Comparison of ENCODE assay signal across 8 mouse cellular contexts in genomic region chr7:3707027-3707426, GRCm38 (mm10). TPM values are rescaled to one million over a fixed set of nuclear protein-coding genes. Genes with fewer than 3 reads are reported as not detected.
DNase-seq lines count a peak whose midpoint lies in the region; ATAC-seq and TF ChIP-seq lines count a peak whose summit lies in the region.

No protein-coding gene starts in this region.

- H3K4me3 ChIP-seq in kidney, adult 2 months (ENCODE audit: insufficient read depth, low read depth, low read length): no peak overlapping the region
- H3K4me3 ChIP-seq in MEL (ENCODE audit: control insufficient read depth in 1 of 2, insufficient read depth in 1 of 2, low read depth in 2 of 2, low read length in 2 of 2): no peak overlapping the region
- no peak overlapping the region for H3K4me3 ChIP-seq in hindbrain, embryonic 12.5 days

- ATAC-seq in hindbrain, embryonic 12.5 days (ENCODE audit: low FRiP score): no peak
- peak; percentile 43 for ATAC-seq in megakaryocyte-erythroid progenitor cell, adult 5-6 weeks (replicated peaks; ENCODE audit: low FRiP score, low TSS enrichment, poor library complexity, severe bottlenecking)

- H3K36me3 ChIP-seq in kidney, adult 2 months (ENCODE audit: control insufficient read depth, insufficient read depth, low read length): peaks cover 7% of the 10 kb centered on the region
- peaks cover 6 to 18% of the 10 kb centered on the region in 2 experiments for H3K36me3 ChIP-seq in MEL (ENCODE audit: control insufficient read depth in 1 of 2, insufficient read depth in 2 of 2, low read length in 2 of 2)
- peaks cover 17% of the 10 kb centered on the region for H3K36me3 ChIP-seq in hindbrain, embryonic 12.5 days

- intact Hi-C loops in left cerebral cortex, postnatal 10 days (cut with DNase I): loop anchor here (10.0 kb wide), 1 partner anchor 728 kb away; no protein-coding TSS in a partner anchor

- no peak overlapping the region for H3K27ac ChIP-seq in kidney, adult 2 months (ENCODE audit: insufficient read depth, low read depth, low read length)
- peak overlapping the region; percentile 98 for H3K27ac ChIP-seq in MEL (ENCODE audit: control insufficient read depth, low read depth, low read length)
- H3K27ac ChIP-seq in hindbrain, embryonic 12.5 days: no peak overlapping the region

- TF ChIP-seq CTCF in kidney, adult 2 months (conservative IDR thresholded peaks at IDR 0.05; ENCODE audit: insufficient read depth, insufficient read length, low read depth, low read length): no peak
- TF ChIP-seq CTCF in MEL (IDR thresholded peaks at IDR 0.05 in 2 of 3, conservative IDR thresholded peaks at IDR 0.05 in 1 of 3; ENCODE audit: control insufficient read depth in 1 of 3, insufficient read depth in 1 of 3, low read depth in 2 of 3, low read length in 3 of 3, poor library complexity in 1 of 3, severe bottlenecking in 1 of 3): no peak

- H3K9me3 ChIP-seq in MEL (replicated peaks; ENCODE audit: insufficient read depth, low read length): no peaks in the 10 kb centered on the region
- H3K9me3 ChIP-seq in hindbrain, embryonic 12.5 days (replicated peaks): no peaks in the 10 kb centered on the region

- WGBS in kidney, adult 2 months: 70% methylated on average over 4 of the region's 4 CpGs
- 74% methylated on average over 4 of the region's 4 CpGs for WGBS in hindbrain, embryonic 12.5 days

- no peak overlapping the region for H3K9ac ChIP-seq in MEL (ENCODE audit: control insufficient read depth, low read depth, low read length, poor library complexity, severe bottlenecking)
- H3K9ac ChIP-seq in hindbrain, embryonic 12.5 days: no peak overlapping the region

- peaks cover 28% of the 10 kb centered on the region for H3K79me2 ChIP-seq in MEL (ENCODE audit: control insufficient read depth, insufficient read depth, low read length, poor library complexity)

- H3K4me1 ChIP-seq in kidney, adult 2 months (ENCODE audit: control insufficient read depth, insufficient read depth, low read length): no peaks in the 10 kb centered on the region
- H3K4me1 ChIP-seq in MEL (ENCODE audit: control insufficient read depth in 1 of 2, insufficient read depth in 2 of 2, low read length in 2 of 2): peaks cover 0 to 8% of the 10 kb centered on the region in 2 experiments; a peak in 1 of 4 replicates
- peaks cover 15% of the 10 kb centered on the region for H3K4me1 ChIP-seq in hindbrain, embryonic 12.5 days

- 0 out of 2 replicates have a peak overlapping the region, but pooled peaks have one; percentile 91 for H3K4me2 ChIP-seq in hindbrain, embryonic 12.5 days (replicated peaks)

- no peak for TF ChIP-seq RAD21 in MEL (IDR thresholded peaks at IDR 0.05; ENCODE audit: low read depth, low read length)

- peak; percentile 82 to 91 for TF ChIP-seq EP300 in MEL (IDR thresholded peaks at IDR 0.05; ENCODE audit: low read depth in 1 of 2, low read length in 2 of 2)

- no peaks in the 10 kb centered on the region for H3K27me3 ChIP-seq in kidney, adult 2 months (replicated peaks; ENCODE audit: control insufficient read depth, insufficient read depth, low read length)
- H3K27me3 ChIP-seq in MEL (ENCODE audit: control insufficient read depth in 1 of 2, insufficient read depth in 2 of 2, low read length in 2 of 2): no peaks in the 10 kb centered on the region
- no peaks in the 10 kb centered on the region for H3K27me3 ChIP-seq in hindbrain, embryonic 12.5 days

- no peak for TF ChIP-seq POLR2A in kidney, adult 2 months (IDR thresholded peaks at IDR 0.05; ENCODE audit: low read depth, low read length)
- TF ChIP-seq POLR2A in MEL (IDR thresholded peaks at IDR 0.05; ENCODE audit: control insufficient read depth in 1 of 2, insufficient read depth in 1 of 2, low read depth in 1 of 2, low read length in 2 of 2, poor library complexity in 1 of 2): peak in 1 of 2 experiments; percentile 66; a peak in 2 of 4 replicates

- peak; percentile 21 for DNase-seq in kidney, adult 2 months
- no peak for DNase-seq in kidney, postnatal 36 days
- peak; percentile 96 for DNase-seq in MEL (ENCODE audit: low read depth, low spot score)
- DNase-seq in left cerebral cortex, postnatal 10 days (ENCODE audit: extremely low spot score in 1 of 2, low spot score in 2 of 2): no peak
- no peak for DNase-seq in thymus, postnatal 10 days (ENCODE audit: low spot score in 2 of 2)
- no peak for DNase-seq in testis, postnatal 14 days (ENCODE audit: low spot score)

TF ChIP-seq in MEL, 35 proteins besides CTCF, POLR2A, EP300 and RAD21 (continues in another document):
- TF ChIP-seq MEF2A (IDR thresholded peaks at IDR 0.05; ENCODE audit: extremely low read depth, insufficient replicate concordance, low read depth, low read length, poor library complexity, severe bottlenecking) (peak; percentile 65; the same call in 1 of the 2 replicates), TBP (IDR thresholded peaks at IDR 0.05; ENCODE audit: low read depth, low read length) (peak; percentile 79), NELFE (IDR thresholded peaks at IDR 0.05; ENCODE audit: low read depth, low read length) (peak; percentile 33), ZNF384 (IDR thresholded peaks at IDR 0.05; ENCODE audit: low read depth, low read length) (no peak), SMC3 (IDR thresholded peaks at IDR 0.05; ENCODE audit: low read depth, low read length) (peak; percentile 33; the same call in 1 of the 2 replicates), UBTF (IDR thresholded peaks at IDR 0.05; ENCODE audit: borderline replicate concordance, insufficient read depth, low read depth, low read length) (no peak), BHLHE40 (IDR thresholded peaks at IDR 0.05; ENCODE audit: borderline replicate concordance, low read depth, low read length) (peak; percentile 86), SIN3A (IDR thresholded peaks at IDR 0.05; ENCODE audit: low read length) (peak; percentile 81), GABPA (IDR thresholded peaks at IDR 0.05; ENCODE audit: low read depth, low read length) (no peak), JUND (IDR thresholded peaks at IDR 0.05; ENCODE audit: low read depth, low read length) (no peak), MYC (IDR thresholded peaks at IDR 0.05; ENCODE audit: low read depth, low read length) (peak; percentile 82; the same call in 1 of the 2 replicates), GATA1 (IDR thresholded peaks at IDR 0.05; ENCODE audit: low read depth, low read length) (no peak), MXI1 (IDR thresholded peaks at IDR 0.05; ENCODE audit: low read depth, low read length) (peak; percentile 88), TCF12 (IDR thresholded peaks at IDR 0.05; ENCODE audit: low read depth, low read length) (peak; percentile 68; the same call in 1 of the 2 replicates)

RNA-seq across cellular contexts. Expression of gene Rps9, which starts 3.2 kb away (rescaled TPM):
- polyA plus RNA-seq in kidney, adult 2 months (2012; rRNA removed): 1,031 and 1,047 TPM in 2 replicates
- total RNA-seq in MEL (2012; rRNA removed): 2,912 and 2,921 TPM in 2 replicates
- polyA plus RNA-seq in MEL (2012; ENCODE audit: insufficient read depth in 1 of 2, insufficient read length in 2 of 2, low read depth in 1 of 2, low replicate concordance in 2 of 2, missing spikeins in 1 of 2): 1,000 to 10,000 TPM in 1 of 2 experiments, not detected in 1; 2,284 TPM
- 989 and 1,031 TPM in 2 replicates for polyA plus RNA-seq in hindbrain, embryonic 12.5 days (2016; fragmentation: Nextera tagmentation; extraction: Ambion mirVana)
- total RNA-seq in megakaryocyte-erythroid progenitor cell, adult 5-6 weeks (2014; fragmentation: Nextera tagmentation): 3,542 and 4,029 TPM in 2 replicates
- total RNA-seq in megakaryocyte-erythroid progenitor cell, adult 5-6 weeks (2017): 1,380 and 1,558 TPM in 2 replicates
- 100 to 1,000 TPM; 460 to 465 TPM for total RNA-seq in left cerebral cortex, postnatal 10 days (2021)

RNA-seq across cellular contexts. Expression of gene Pirb, which starts 13.2 kb away (rescaled TPM):
- polyA plus RNA-seq in kidney, adult 2 months (2012; rRNA removed): 3.2 and 5.4 TPM in 2 replicates
- 0.12 and 0.20 TPM in 2 replicates for total RNA-seq in MEL (2012; rRNA removed)
- under 1 TPM in 1 of 2 experiments, not detected in 1; 0.56 TPM for polyA plus RNA-seq in MEL (2012; ENCODE audit: insufficient read depth in 1 of 2, insufficient read length in 2 of 2, low read depth in 1 of 2, low replicate concordance in 2 of 2, missing spikeins in 1 of 2)
- 0.19 and 0.30 TPM in 2 replicates for polyA plus RNA-seq in hindbrain, embryonic 12.5 days (2016; fragmentation: Nextera tagmentation; extraction: Ambion mirVana)
- total RNA-seq in megakaryocyte-erythroid progenitor cell, adult 5-6 weeks (2014; fragmentation: Nextera tagmentation): 0.69 TPM in 1 of 2 replicates, not detected in the other
- total RNA-seq in megakaryocyte-erythroid progenitor cell, adult 5-6 weeks (2017): 1.5 TPM in 1 of 2 replicates, not detected in the other
- total RNA-seq in left cerebral cortex, postnatal 10 days (2021): under 1 TPM; 0.14 to 0.15 TPM

RNA-seq across cellular contexts. Expression of gene Mboat7, which starts 13.7 kb away (rescaled TPM):
- polyA plus RNA-seq in kidney, adult 2 months (2012; rRNA removed): 56.2 and 61.4 TPM in 2 replicates
- total RNA-seq in MEL (2012; rRNA removed): 31.1 and 33.9 TPM in 2 replicates
- 100 to 1,000 TPM in 1 of 2 experiments, not detected in 1; 113 TPM for polyA plus RNA-seq in MEL (2012; ENCODE audit: insufficient read depth in 1 of 2, insufficient read length in 2 of 2, low read depth in 1 of 2, low replicate concordance in 2 of 2, missing spikeins in 1 of 2)
- polyA plus RNA-seq in hindbrain, embryonic 12.5 days (2016; fragmentation: Nextera tagmentation; extraction: Ambion mirVana): 50.8 and 57.4 TPM in 2 replicates
- total RNA-seq in megakaryocyte-erythroid progenitor cell, adult 5-6 weeks (2014; fragmentation: Nextera tagmentation): 20.2 and 26.7 TPM in 2 replicates
- total RNA-seq in megakaryocyte-erythroid progenitor cell, adult 5-6 weeks (2017): 8.5 and 18.9 TPM in 2 replicates
- total RNA-seq in left cerebral cortex, postnatal 10 days (2021): 100 to 1,000 TPM; 167 to 170 TPM

RNA-seq across cellular contexts. Expression of gene Tsen34, which starts 14.4 kb away (rescaled TPM):
- 88.2 and 105 TPM in 2 replicates for polyA plus RNA-seq in kidney, adult 2 months (2012; rRNA removed)
- total RNA-seq in MEL (2012; rRNA removed): 16.0 and 17.1 TPM in 2 replicates
- 10 to 100 TPM in 1 of 2 experiments, not detected in 1; 21.7 TPM for polyA plus RNA-seq in MEL (2012; ENCODE audit: insufficient read depth in 1 of 2, insufficient read length in 2 of 2, low read depth in 1 of 2, low replicate concordance in 2 of 2, missing spikeins in 1 of 2)
- polyA plus RNA-seq in hindbrain, embryonic 12.5 days (2016; fragmentation: Nextera tagmentation; extraction: Ambion mirVana): 217 and 228 TPM in 2 replicates
- total RNA-seq in megakaryocyte-erythroid progenitor cell, adult 5-6 weeks (2014; fragmentation: Nextera tagmentation): 6.6 and 9.5 TPM in 2 replicates
- total RNA-seq in megakaryocyte-erythroid progenitor cell, adult 5-6 weeks (2017): 10.3 and 18.2 TPM in 2 replicates
- total RNA-seq in left cerebral cortex, postnatal 10 days (2021): 10 to 100 TPM; 85.1 to 97.4 TPM

RNA-seq across cellular contexts. Expression of gene Tmc4, which starts 29.7 kb away (rescaled TPM):
- polyA plus RNA-seq in kidney, adult 2 months (2012; rRNA removed): 45.5 and 62.2 TPM in 2 replicates
- total RNA-seq in MEL (2012; rRNA removed): 2.0 and 2.7 TPM in 2 replicates
- polyA plus RNA-seq in MEL (2012; ENCODE audit: insufficient read depth in 1 of 2, insufficient read length in 2 of 2, low read depth in 1 of 2, low replicate concordance in 2 of 2, missing spikeins in 1 of 2): 10 to 100 TPM in 1 of 2 experiments, not detected in 1; 16.8 TPM
- 5.5 and 6.7 TPM in 2 replicates for polyA plus RNA-seq in hindbrain, embryonic 12.5 days (2016; fragmentation: Nextera tagmentation; extraction: Ambion mirVana)
- total RNA-seq in megakaryocyte-erythroid progenitor cell, adult 5-6 weeks (2014; fragmentation: Nextera tagmentation): 10.8 and 19.5 TPM in 2 replicates
- total RNA-seq in megakaryocyte-erythroid progenitor cell, adult 5-6 weeks (2017): 1.7 and 8.6 TPM in 2 replicates
- 1 to 10 TPM; 5.1 to 5.8 TPM for total RNA-seq in left cerebral cortex, postnatal 10 days (2021)

Comparison
In these comparisons a context has a peak if more than half of its experiments do, and no peak if none do; other contexts are left out.
1. DNase-seq: peak in kidney, adult 2 months (single experiment) and MEL (single experiment); none in kidney, postnatal 36 days (0 of 2), left cerebral cortex, postnatal 10 days (0 of 2), thymus, postnatal 10 days (0 of 2) and testis, postnatal 14 days (single experiment).